Mouse (Mus musculus) liver, postnatal 0 days (tissue): ENCODE measurements at regions not wholly inside any gene's neighbourhood (a gene's known extent, or its start where the extent isn't known, plus 50 kb on each side); places are given as distances from the start of the nearest gene placed in this dataset.

ENCODE experiments used
- CTCF ChIP-seq: sonication (generic); IDR thresholded peaks from 2 replicates; pipeline ENCODE4 v1.5.1; 2016; ENCODE audit warnings: antibody characterized with exemption, low read depth
- EP300 ChIP-seq: IDR thresholded peaks from 2 replicates; pipeline ENCODE4 v1.6.1; 2016; ENCODE audit warnings: antibody characterized with exemption, low read depth, mild to moderate bottlenecking

DNA sequence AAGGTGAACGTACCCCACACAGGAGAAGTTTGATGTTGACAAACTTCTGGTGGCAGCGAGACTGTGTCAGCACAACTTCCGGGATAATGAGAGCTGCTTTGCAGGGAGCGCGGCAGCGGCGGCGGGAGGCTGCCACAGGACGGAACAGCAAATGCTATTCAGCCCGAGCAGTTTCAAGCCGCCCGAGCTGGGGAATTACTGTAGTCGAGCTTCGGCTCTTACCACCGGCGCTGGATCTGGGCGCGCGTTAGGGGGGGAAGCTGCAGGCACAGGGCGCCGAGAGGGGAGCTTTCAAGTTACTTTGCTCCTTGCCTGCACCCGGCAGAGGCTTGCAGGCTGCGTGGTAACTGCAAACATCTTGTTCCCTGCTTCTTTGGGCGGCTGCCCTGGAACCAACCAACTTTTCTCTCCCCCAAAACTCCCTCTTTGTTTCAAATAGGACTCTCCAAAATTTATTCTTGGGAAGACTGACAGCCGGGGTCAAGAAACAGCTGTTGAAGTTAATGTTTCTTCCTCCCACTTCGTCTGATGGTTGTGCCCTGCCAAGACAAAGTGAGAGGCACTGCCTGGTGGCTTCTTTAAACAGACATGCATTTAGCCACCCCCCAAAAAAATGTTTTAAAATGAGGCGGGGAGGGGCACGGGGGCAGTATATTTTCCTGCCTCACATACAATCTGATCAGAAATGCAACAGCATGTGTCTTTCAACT is 89.0 kb upstream of the Ssbp2 start:
- TF ChIP-seq CTCF = no peak
- TF ChIP-seq EP300 = peak; percentile 62; the same call in 1 of the 2 replicates
